Mouse (Mus musculus): Measurements from ENCODE around the gene Agap2.
A peak's percentile ranks its signal among the peaks of the same experiment; 100 is the strongest.
"Not testable (repeated sequence)": the region's sequence is repeated elsewhere in the genome, so short reads cannot be mapped to it uniquely, and the experiment has no call there.

The Agap2 gene

DNA sequence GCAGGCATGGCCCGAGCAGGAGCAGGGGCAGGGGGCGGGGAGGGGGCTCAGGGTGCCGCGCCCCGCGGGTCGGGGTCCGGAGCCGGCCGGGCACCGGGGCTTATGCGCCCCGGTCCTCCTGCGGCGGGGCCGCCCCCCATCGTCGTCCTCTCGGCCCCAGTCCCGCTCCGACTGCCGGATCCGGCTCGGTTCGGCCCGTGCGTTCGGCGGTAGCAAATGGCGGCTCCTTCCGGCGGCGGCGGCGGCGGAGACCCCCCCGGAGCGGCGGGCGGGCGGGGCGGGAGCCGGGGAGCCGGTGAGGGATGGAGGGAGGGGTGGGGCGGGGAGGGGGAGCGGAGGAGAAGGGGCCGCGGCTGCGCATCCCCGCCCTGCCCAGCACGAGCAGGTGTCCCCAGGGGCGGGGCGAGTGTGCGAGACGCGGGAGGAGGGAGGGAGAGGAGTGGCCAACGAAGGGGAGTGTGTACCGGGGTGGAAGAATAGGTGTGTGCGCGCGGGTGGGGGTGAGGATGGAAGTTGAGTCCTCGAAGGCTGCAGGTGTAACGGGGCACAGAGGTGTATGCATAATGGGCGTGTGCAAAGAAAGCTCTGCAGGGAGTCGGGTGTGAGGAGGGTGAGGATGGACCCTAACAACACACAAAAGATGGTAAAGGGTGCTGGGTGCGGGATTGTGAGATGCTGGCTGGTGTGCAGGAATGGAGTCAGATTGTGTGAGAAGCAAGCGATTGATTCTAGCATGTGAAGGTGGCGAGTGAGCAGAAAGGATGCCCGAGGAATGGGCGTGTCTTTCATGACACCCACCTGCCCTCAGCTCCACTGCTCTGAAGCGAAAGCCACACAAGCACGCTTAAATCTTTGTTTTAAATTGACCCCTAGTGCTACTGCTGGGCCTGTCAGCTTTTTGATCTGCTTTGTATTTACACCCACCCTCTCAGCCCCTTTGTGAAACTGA lies 14.8 kb upstream of the Agap2 start, which contains the start of gene March9:
TSS of gene March9 (minus strand) at position 217 of the 949 bp plus-strand sequence.
- DNase-seq (ENCODE audit: low read depth) = peak; percentile 90

DNA sequence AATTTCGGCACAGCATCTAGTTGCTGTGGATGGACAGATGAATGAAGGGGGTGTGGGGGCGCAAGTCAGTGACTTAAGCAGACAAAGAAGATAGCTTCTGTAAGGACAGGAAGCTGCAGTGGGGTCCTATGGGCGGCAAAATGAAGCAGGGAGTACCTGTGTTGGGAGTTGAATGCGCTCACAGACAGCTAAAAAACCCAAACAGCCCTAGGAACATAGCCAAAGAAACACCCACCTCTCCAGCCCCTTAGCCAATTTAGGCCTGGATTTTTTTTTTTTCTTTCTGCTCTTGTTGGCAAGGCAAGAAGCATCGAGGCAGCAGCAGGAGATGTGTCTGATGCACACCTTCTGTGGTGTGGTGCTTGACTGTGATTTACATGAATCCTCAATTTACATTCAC lies 14.0 kb upstream of the Agap2 start:
- no peak for DNase-seq (ENCODE audit: low read depth)

DNA sequence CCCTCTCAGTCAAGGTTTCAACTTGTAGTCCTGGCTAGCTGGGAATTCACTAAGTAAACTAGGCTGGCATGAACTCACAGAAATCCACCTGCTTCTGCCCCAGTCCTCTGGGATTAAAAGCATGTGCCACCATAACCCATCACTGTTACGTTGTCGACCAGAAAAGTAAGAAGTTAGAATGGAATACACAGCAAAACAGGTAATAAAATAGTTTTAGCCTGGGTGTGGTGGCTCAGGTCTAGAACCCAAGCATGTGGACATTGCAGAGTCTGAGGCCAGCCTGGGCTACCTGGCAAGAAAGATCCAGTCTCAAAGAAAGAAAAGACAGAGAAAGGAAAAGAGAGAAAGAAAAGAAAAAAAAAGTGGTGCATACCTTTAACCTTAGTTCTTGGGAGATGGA lies 13.6 kb upstream of the Agap2 start:
- DNase-seq (ENCODE audit: low read depth) = no peak

DNA sequence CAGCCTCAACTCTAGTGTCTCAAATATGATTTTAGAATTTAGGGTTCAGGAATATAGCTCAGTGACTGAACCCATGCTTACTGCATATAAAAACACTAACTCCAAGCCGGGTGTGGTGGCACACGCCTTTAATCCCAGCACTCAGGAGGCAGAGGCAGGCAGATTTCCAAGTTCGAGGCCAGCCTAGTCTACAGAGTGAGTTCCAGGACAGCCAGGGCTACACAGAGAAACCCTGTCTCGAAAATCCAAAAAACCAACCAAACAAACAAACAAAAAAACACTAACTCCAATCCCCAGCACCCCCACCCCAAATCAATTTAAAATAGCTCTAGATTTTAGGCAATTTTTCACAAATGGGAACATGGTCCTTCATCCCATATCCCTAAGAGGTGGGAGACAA lies 13.0 kb upstream of the Agap2 start:
- not testable (repeated sequence) for DNase-seq (ENCODE audit: low read depth)

DNA sequence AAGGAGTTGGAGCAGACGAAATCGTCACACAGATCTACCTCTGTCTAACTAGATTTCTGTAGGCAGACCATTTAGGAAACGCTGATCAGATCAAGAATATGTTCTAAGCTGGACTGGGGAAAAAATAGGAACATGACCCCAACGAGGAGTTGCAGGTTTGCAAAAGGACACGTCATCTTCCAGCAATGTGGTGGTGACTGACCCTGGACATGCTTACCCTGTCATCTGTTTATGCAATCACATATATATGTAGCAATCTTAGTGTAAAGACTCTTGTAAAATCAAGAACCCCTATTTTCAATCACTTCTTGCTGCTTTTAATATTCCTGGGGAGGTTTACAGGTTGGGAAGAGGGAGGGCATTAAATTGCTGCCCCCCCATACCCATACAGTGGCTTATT lies 12.6 kb upstream of the Agap2 start:
- no peak for DNase-seq (ENCODE audit: low read depth)

DNA sequence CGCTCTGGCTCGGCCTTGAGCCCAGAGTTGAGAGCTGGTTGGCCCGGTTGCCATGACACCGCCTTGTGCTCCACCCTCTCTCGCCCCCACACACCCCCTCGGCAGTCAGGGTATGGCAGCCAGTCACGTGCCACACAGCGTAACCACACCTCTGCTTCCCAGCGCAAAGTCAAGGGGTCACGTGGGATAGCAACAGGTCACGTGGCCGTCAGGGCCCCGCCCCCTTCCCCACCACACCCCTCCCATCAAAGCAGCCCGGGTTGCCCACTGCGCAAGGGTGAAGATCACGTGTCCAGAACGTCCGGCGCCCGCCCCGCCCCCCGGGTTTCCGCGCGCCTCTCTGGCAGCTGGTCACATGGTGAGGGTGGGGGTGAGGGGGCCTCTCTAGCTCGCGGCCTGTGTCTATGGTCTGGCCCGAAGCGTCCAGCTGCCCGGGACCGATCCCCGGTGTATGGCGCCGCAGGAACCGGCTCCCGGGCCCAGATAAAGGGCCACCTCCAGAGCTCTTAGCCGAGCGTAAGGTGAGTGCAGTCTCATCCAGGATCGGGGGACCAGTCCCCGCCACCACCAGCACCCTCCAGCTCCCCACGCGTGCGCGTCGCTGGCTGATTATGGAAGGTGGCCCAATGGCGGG lies 11.7 kb upstream of the Agap2 start, which contains the start of gene Cdk4:
TSS of gene Cdk4 (plus strand) at position 296 of the 634 bp plus-strand sequence.
- DNase-seq (ENCODE audit: low read depth) = peak; percentile 98

DNA sequence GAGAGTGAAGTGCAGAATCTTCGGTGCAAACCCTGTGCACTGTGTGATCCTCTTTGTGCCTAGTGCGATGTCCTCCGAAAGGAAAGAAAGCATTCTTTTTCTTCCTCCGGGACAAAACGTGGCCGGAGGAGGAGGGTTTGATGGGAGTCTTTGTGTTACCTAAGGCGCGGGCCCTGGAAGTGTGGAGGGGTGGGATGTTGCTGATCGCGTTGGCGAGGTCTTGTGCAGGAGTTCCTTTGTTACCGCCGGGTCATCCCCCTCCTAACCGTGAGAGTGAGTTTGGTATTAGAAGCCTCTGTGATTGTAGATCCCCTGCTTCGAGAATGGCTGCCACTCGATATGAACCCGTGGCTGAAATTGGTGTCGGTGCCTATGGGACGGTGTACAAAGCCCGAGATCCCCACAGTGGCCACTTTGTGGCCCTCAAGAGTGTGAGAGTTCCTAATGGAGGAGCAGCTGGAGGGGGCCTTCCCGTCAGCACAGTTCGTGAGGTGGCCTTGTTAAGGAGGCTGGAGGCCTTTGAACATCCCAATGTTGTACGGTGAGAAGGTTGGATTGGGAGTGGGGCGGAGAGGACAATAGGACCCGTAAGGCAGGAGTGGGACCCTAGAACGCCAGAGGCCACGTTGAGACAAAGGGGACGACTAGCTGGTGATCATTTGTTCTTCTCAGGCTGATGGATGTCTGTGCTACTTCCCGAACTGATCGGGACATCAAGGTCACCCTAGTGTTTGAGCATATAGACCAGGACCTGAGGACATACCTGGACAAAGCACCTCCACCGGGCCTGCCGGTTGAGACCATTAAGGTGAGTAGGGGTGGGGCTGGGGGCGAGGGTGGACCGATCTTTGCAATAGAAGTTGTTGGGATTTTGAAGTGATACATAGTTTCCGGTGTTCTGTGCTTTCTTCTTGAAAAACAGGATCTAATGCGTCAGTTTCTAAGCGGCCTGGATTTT lies 10.9 kb upstream of the Agap2 start:
- DNase-seq (ENCODE audit: low read depth) = no peak

DNA sequence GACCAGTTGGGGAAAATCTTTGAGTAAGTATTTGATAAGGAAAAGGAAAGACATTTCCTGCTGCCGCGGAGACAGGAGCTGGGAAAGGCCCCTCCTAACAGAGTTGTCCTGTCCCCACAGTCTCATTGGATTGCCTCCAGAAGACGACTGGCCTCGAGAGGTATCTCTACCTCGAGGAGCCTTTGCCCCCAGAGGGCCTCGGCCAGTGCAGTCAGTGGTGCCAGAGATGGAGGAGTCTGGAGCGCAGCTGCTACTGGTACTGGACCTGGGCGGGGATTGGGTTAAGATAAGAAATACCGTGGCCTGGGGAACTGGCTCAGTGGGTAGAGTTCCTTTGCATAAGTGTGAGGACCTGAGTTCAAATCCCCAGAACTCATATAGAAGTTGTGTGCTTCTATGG lies 9.1 kb upstream of the Agap2 start:
- no peak for DNase-seq (ENCODE audit: low read depth)

DNA sequence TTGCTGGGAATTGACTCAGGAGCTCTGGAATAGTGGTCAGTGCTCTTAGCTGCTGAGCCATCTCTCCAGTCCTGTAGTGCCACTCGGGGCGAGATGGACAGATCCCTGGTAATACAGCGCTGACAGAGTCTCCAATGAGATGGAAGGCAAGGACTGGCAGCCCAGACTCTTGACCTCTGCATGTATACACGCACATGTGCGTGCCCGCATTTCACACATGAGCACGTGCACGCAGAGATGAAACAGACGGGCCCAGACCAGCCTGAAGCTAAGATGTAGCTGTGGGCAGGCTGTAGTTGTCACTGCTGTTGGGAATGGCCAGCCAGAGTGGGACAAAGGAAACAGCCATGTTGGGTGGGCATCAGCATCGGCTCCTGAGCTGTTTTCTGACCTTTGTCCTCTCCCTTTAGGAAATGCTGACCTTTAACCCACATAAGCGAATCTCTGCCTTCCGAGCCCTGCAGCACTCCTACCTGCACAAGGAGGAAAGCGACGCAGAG lies 8.5 kb upstream of the Agap2 start:
- DNase-seq (ENCODE audit: low read depth) = no peak

DNA sequence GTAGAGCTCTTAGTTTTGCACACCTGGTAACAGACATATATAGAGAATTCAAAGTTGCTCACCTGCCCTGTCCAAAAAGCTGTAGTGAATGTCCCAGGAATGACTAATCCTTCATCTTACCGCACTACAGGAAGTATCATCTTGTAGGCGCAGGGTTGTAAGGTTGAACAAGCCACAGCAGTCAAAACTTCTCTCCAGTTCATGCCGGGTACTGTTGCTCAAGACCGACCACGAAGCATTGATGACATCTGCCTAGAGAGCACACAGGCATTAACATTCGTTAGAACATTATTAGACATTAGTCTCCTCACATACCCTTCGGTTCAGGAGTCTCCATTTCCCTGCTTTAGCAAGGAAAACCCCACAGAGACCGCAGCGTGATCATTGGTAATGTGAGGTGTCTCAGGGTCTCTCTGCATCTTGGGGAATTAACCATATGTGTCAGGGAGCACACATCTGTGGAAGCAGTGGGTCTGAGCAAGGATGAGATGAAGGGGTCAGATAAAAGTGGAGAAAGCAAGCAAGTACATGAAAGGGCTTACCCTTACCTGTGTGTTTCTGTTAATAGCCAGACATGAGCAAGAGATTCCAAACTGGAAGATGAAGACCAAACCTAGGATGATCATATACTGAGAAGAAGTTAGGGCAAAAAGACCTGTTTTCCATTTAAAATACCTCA lies 6.6 kb upstream of the Agap2 start:
- DNase-seq (ENCODE audit: low read depth) = no peak

DNA sequence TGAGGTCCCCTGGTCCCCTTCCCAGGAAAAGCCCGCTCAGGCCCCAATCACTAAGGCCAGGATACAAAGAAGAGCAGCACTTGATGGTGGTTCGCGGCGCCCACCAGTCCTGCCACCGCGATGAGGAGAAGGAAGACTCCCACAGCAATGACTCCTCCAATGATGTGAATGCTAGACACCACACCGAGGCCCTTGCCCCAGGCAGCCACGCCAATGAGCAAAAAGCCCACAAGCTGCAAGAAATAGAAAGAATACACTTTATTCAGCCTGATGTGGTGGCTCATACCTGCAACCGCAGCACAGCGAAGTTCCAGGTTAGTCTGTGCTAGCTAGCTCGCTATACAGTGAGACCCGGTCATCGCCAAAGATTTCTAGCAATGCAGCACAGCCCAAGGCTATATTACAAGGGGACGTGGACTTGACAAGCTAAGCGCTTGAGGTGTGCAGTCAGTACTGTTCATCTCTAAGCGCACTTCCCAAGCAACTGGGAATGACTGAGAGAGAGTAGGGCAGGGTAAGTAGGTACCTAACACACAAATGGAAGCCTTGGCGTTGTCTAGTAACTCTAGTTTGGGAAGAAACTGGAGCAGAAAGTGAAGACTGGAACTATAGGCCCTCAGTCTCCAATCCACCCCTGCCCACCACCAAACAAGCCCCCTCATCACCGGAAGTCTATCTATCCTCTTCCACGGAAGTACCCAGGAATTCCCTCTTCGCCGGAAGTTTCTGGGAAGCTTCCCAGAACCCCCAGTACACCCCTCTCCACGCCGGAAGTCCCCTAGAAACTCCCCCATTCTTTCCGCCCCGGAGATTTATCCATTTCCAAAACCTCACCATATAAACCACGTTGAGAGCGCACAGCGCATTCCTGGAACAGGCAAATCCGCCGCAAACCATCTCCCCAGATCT lies 5.5 kb upstream of the Agap2 start:
- peak; percentile 52 for DNase-seq (ENCODE audit: low read depth)

DNA sequence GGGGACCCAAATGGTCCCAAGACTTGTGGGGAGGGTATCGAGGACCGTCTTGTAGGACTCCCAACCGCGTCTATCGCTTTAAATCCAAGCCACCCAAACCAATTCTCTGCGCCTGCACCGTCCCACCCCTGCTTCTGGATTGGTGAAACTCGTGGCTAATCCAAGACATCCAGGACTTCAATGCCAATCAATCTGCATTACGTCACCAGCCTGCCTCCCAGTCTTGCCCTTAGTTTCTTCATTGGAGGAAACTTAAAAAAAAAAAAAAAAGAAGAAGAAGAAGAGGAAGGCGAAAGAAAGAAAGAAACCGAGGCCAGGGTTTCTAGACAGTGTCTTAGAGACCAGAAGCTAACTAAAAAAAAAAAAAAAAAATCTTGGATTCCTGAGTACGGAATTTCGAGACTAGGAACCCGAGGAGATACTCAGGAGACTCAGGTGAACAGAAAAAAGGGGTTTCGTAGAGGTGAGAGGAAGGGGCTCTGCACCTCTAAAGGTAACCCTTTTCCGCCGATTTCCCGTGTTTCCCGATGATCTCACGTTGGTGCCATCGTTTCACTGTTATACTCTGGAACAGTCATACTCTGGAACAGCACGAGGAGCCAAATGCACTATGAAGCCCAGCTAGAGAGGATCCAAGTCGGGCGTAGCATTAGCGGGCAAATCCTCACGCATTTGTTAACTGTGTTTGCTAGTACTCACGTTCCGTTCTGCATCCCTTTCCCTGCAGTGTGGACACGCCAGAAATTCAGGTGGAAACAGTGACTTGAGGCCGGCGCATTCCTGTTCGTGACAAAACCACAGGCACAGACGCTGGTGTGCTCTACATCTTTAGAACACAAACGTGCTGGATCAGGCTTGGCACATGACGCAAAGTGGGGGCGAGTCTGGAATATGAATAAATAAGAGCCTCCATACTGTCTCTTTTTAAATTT lies 4.6 kb upstream of the Agap2 start, which contains the start of gene Tspan31:
TSS of gene Tspan31 (minus strand) at position 75 of the 932 bp plus-strand sequence.
- DNase-seq (ENCODE audit: low read depth) = peak; percentile 88

DNA sequence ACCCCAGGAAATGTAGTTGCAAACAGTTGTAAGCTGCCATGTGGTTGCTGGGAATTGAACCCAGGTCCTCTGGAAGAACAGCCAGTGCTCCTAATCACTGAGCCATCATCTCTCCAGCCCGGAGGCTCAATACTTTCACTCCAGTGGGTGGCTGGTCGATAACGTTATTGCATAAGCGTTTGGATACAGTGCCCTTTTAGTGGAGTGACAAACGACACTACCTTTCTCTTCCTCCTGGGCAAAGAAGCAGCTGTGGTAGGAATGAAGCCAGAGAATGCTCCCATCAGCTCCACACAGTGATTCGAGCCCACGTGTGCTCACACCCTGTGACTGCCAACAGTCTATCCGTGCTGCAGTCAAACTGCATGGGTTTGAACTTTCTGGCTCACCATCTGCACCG lies 3.9 kb upstream of the Agap2 start:
- DNase-seq (ENCODE audit: low read depth) = no peak

DNA sequence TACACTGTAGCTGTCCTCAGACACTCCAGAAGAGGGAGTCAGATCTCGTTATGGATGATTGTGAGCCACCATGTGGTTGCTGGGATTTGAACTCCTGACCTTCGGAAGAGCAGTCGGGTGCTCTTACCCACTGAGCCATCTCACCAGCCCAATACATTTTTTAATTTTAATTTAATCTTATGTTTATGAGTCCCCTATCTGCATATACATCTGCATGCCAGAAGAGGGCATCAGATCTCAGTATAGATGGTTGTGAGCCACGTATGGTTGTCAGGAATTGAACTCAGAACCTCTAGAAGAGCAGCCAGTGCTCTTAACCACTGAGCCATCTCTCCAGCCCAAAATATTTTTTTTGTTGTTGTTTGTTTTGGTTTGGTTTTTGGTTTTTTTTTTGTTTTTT lies 2.8 kb upstream of the Agap2 start:
- not testable (repeated sequence) for DNase-seq (ENCODE audit: low read depth)

DNA sequence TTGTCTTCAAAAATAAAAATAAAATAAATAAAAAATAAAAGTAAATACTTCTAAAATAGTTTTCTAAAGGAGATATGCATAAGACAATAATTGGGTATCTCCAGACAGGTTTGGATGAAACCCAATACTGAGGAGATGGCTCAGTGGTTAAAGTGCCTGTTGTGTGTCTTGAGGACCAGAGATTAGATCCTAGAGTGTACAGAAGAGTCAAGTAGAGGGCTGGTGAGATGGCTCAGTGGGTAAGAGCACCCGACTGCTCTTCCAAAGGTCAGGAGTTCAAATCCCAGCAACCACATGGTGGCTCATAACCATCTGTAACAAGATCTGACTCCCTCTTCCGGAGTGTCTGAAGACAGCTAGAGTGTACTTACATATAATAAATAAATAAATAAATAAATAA lies 2.1 kb upstream of the Agap2 start:
- not testable (repeated sequence) for DNase-seq (ENCODE audit: low read depth)

DNA sequence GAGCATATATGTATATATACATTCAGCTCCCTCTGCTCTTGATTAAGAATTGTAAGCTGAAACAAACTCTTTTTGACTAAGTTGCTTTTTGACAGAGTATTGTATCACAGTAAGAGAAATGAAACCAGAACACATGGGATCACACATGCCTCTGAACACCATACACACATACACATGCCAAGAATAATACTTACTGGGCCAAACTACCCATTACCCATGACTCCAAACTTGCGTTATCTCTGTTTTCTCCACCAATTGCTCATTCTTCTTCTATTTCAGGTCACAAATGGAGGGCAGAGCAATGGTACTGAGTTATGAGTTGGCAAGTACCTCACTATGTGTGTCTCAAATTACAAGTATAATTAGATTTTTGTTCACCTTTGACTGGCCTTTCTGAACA lies 1.1 kb upstream of the Agap2 start:
- DNase-seq (ENCODE audit: low read depth) = no peak

DNA sequence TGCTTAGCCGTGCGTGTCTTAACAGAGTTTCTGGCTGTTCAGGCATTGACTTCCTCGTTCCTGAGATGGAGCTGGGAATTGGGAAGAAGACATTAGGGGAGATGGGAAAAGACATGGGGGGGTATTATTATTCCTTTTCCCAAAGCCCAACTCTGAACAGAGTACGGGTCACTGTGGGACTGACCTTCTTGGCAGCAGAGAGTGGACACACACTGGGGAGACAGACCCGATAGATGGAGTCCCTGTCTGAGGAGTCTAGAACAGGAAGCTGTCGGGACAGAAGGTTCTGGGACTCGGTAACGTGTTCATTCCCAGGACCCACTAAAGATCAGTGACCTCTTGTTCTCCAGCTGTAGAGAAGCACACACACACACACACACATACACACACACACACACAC lies 567 bp downstream of the Agap2 start:
- no peak for DNase-seq (ENCODE audit: low read depth)

DNA sequence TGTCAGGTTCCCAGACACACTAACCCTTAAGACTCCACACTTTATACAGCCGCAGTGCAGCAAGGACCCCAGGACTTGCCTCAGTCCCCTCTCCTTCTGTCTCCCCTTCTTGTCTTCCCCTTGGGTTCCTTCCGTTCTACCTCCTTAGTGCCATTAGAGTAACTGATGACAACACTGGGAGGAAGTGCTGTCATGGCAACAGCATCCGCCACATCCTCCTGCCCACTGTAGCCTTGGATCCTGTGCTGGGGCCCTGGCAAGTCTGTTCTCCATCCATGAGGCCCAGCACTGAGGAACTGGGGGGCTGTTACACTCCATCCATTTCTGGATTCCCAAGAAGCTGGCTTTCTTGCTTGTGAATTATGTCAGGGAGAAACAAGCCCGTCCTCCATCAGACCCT lies 998 bp downstream of the Agap2 start:
- DNase-seq (ENCODE audit: low read depth) = peak; percentile 90

DNA sequence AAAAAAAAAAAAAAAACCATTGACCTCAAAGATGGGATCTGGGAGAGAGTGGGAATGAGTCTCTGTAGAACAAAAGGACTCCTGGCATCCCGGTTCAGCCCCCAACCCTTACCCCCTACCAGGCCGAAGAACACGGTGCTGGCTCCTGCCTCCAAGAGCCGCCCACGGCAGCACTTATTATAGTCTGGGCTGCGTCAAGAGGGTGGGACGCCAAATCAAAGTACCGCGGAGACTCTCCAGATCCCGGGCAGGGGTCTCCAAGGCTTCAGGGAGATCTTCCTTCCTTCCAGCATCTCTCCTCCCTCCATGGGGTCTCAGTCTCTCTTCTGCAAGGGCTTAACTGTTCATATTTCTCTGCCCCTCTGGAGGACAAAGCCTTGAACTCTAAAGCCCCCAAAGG lies 2.4 kb downstream of the Agap2 start:
- DNase-seq (ENCODE audit: low read depth) = no peak

All from induced T-regulatory cell, adult 2 months (primary cell).